Mouse (Mus musculus): ENCODE measurements around the gene Hipk2. TPM values are rescaled to one million over a fixed set of nuclear protein-coding genes. Genes with fewer than 3 reads are reported as not detected.

Hipk2 gene
- polyA plus RNA-seq, 1 experiment from 2014 or later, result 12.0 TPM

- Histone ChIP-seq H3K27ac (ENCODE audit: low read depth, low read length) (no peak overlapping the region), H3K27me3 (replicated peaks; ENCODE audit: control insufficient read depth, insufficient read depth, low read length) (no peaks in the 10 kb centered on the region), H3K4me3 (ENCODE audit: low read depth, low read length) (no peak overlapping the region), H3K9me3 (ENCODE audit: control insufficient read depth) (no peaks in the 10 kb centered on the region), H3K4me1 (replicated peaks; ENCODE audit: control insufficient read depth, insufficient read depth, low read length) (peaks cover 5% of the 10 kb centered on the region), H3K9ac (ENCODE audit: low read depth, low read length) (no peak overlapping the region), H3K36me3 (ENCODE audit: control insufficient read depth, insufficient read depth) (peaks cover 4% of the 10 kb centered on the region; the same call in 1 of the 2 replicates), H3K4me2 (replicated peaks; ENCODE audit: low read depth) (no peak overlapping the region)
- ATAC-seq, result no peak
- no peak for TF ChIP-seq CTCF (IDR thresholded peaks at IDR 0.05; ENCODE audit: low read depth)
- 78% methylated on average over 4 of the region's 4 CpGs for WGBS
These were observed 64.4 kb downstream of the Hipk2 start for GRCm38 (mm10) chr6:38811459-38812145.

- TF ChIP-seq CTCF (IDR thresholded peaks at IDR 0.05; ENCODE audit: low read depth), result no peak
- Histone ChIP-seq H3K9ac (ENCODE audit: low read depth, low read length) (no peak overlapping the region), H3K36me3 (ENCODE audit: control insufficient read depth, insufficient read depth) (peaks cover 8% of the 10 kb centered on the region; the same call in 1 of the 2 replicates), H3K4me1 (replicated peaks; ENCODE audit: control insufficient read depth, insufficient read depth, low read length) (peaks cover 3% of the 10 kb centered on the region), H3K27ac (ENCODE audit: low read depth, low read length) (no peak overlapping the region), H3K4me2 (replicated peaks; ENCODE audit: low read depth) (no peak overlapping the region), H3K27me3 (replicated peaks; ENCODE audit: control insufficient read depth, insufficient read depth, low read length) (no peaks in the 10 kb centered on the region), H3K9me3 (ENCODE audit: control insufficient read depth) (no peaks in the 10 kb centered on the region), H3K4me3 (ENCODE audit: low read depth, low read length) (no peak overlapping the region)
- 56% methylated on average over 2 of the region's 2 CpGs for WGBS
- ATAC-seq, result no peak
These were observed 65.9 kb downstream of the Hipk2 start for GRCm38 (mm10) chr6:38810121-38810475.

- Histone ChIP-seq H3K9me3 (ENCODE audit: control insufficient read depth) (no peaks in the 10 kb centered on the region), H3K4me1 (replicated peaks; ENCODE audit: control insufficient read depth, insufficient read depth, low read length) (no peaks in the 10 kb centered on the region; the same call in 1 of the 2 replicates), H3K9ac (ENCODE audit: low read depth, low read length) (no peak overlapping the region), H3K27me3 (replicated peaks; ENCODE audit: control insufficient read depth, insufficient read depth, low read length) (no peaks in the 10 kb centered on the region), H3K27ac (ENCODE audit: low read depth, low read length) (no peak overlapping the region), H3K4me3 (ENCODE audit: low read depth, low read length) (no peak overlapping the region), H3K4me2 (replicated peaks; ENCODE audit: low read depth) (no peak overlapping the region), H3K36me3 (ENCODE audit: control insufficient read depth, insufficient read depth) (peaks cover 8% of the 10 kb centered on the region; the same call in 1 of the 2 replicates)
- TF ChIP-seq CTCF (IDR thresholded peaks at IDR 0.05; ENCODE audit: low read depth), result no peak
- 52% methylated on average over 10 of the region's 10 CpGs for WGBS
- no peak for ATAC-seq
These were observed 66.4 kb downstream of the Hipk2 start for GRCm38 (mm10) chr6:38809396-38810120.

- H3K4me2 ChIP-seq (replicated peaks; ENCODE audit: low read depth), result no peak overlapping the region
- peaks cover 8% of the 10 kb centered on the region; the same call in 1 of the 2 replicates for H3K36me3 ChIP-seq (ENCODE audit: control insufficient read depth, insufficient read depth)
- 84% methylated on average over 4 of the region's 4 CpGs for WGBS
- H3K4me3 ChIP-seq (ENCODE audit: low read depth, low read length), result no peak overlapping the region
- H3K9ac ChIP-seq (ENCODE audit: low read depth, low read length), result no peak overlapping the region
- H3K9me3 ChIP-seq (ENCODE audit: control insufficient read depth), result no peaks in the 10 kb centered on the region
- no peak for TF ChIP-seq CTCF (IDR thresholded peaks at IDR 0.05; ENCODE audit: low read depth)
- H3K27ac ChIP-seq (ENCODE audit: low read depth, low read length), result no peak overlapping the region
- H3K4me1 ChIP-seq (replicated peaks; ENCODE audit: control insufficient read depth, insufficient read depth, low read length), result no peaks in the 10 kb centered on the region; the same call in 1 of the 2 replicates
- ATAC-seq, result no peak
- no peaks in the 10 kb centered on the region for H3K27me3 ChIP-seq (replicated peaks; ENCODE audit: control insufficient read depth, insufficient read depth, low read length)
These were observed 67.6 kb downstream of the Hipk2 start for GRCm38 (mm10) chr6:38808317-38808716.

- H3K36me3 ChIP-seq (ENCODE audit: control insufficient read depth, insufficient read depth), result peaks cover 13% of the 10 kb centered on the region; the same call in 1 of the 2 replicates
- no peaks in the 10 kb centered on the region for H3K27me3 ChIP-seq (replicated peaks; ENCODE audit: control insufficient read depth, insufficient read depth, low read length)
- H3K4me1 ChIP-seq (replicated peaks; ENCODE audit: control insufficient read depth, insufficient read depth, low read length), result no peaks in the 10 kb centered on the region; the same call in 1 of the 2 replicates
- no peak for ATAC-seq
- no peak overlapping the region for H3K4me3 ChIP-seq (ENCODE audit: low read depth, low read length)
- H3K9me3 ChIP-seq (ENCODE audit: control insufficient read depth), result no peaks in the 10 kb centered on the region
- 73% methylated on average over 4 of the region's 4 CpGs for WGBS
- H3K27ac ChIP-seq (ENCODE audit: low read depth, low read length), result no peak overlapping the region
- H3K9ac ChIP-seq (ENCODE audit: low read depth, low read length), result no peak overlapping the region
- no peak overlapping the region for H3K4me2 ChIP-seq (replicated peaks; ENCODE audit: low read depth)
- no peak for TF ChIP-seq CTCF (IDR thresholded peaks at IDR 0.05; ENCODE audit: low read depth)
These were observed 69.0 kb downstream of the Hipk2 start for GRCm38 (mm10) chr6:38806963-38807445.

GRCm38 (mm10) chr6:38805612-38806011 is 70.4 kb downstream of the Hipk2 start:
- WGBS, result 78% methylated on average over 2 of the region's 2 CpGs
- H3K36me3 ChIP-seq (ENCODE audit: control insufficient read depth, insufficient read depth), result peaks cover 13% of the 10 kb centered on the region; the same call in 1 of the 2 replicates
- H3K27ac ChIP-seq (ENCODE audit: low read depth, low read length), result no peak overlapping the region
- H3K4me2 ChIP-seq (replicated peaks; ENCODE audit: low read depth), result no peak overlapping the region
- no peaks in the 10 kb centered on the region for H3K27me3 ChIP-seq (replicated peaks; ENCODE audit: control insufficient read depth, insufficient read depth, low read length)
- H3K9ac ChIP-seq (ENCODE audit: low read depth, low read length), result no peak overlapping the region
- H3K4me1 ChIP-seq (replicated peaks; ENCODE audit: control insufficient read depth, insufficient read depth, low read length), result no peaks in the 10 kb centered on the region
- H3K9me3 ChIP-seq (ENCODE audit: control insufficient read depth), result no peaks in the 10 kb centered on the region
- no peak overlapping the region for H3K4me3 ChIP-seq (ENCODE audit: low read depth, low read length)
- no peak for TF ChIP-seq CTCF (IDR thresholded peaks at IDR 0.05; ENCODE audit: low read depth)
- no peak for ATAC-seq

Measured in intestine, postnatal 0 days (tissue).